Mouse (Mus musculus) adrenal gland, postnatal 4 days (tissue): ENCODE data around the gene Pzp. TPM values are rescaled to one million over a fixed set of nuclear protein-coding genes. Genes with fewer than 3 reads are reported as not detected.

Source experiments
- DNase-seq, 2 experiments: peaks; one replicate each; pipeline ENCODE4 v3.0.0; 2021 to 2022; ENCODE audit warnings: low spot score in 2 of 2, mixed read lengths in 2 of 2
- long read RNA-seq, 2 experiments: library from polyadenylated mRNA; stranded (forward); transcript quantifications; one replicate each; pipeline ENCODE4 v2.0.0; 2021
- total RNA-seq, 2 experiments: library from RNA; stranded (reverse); gene quantifications; 2 replicates each; pipeline ENCODE4 v1.2.3; 2021

Pzp gene
- 100 to 1,000 TPM in 1 of 2 experiments, 10 to 100 TPM in 1; 15.0 to 306 TPM for total RNA-seq
- long read RNA-seq, experiment 1, full-length matches to known transcripts = 75 of 115 reads
- long read RNA-seq, experiment 1, partial matches to known transcripts = 37 of 115 reads
- long read RNA-seq, experiment 1, other reads (novel, unspliced or antisense) = 3 of 115 reads
- long read RNA-seq, experiment 2 = 0 reads

- DNase-seq = no peak
Measured at GRCm38 (mm10) chr6:128526601-128527000, at the start of gene Pzp. Gene Pzp, minus strand, starts transcription at chr6:128526720.

GRCm38 (mm10) chr6:128566589-128566988 is 40.1 kb upstream of the Pzp start:
- DNase-seq = no peak

GRCm38 (mm10) chr6:128554049-128554448 is 27.5 kb upstream of the Pzp start:
- no peak for DNase-seq

DNA sequence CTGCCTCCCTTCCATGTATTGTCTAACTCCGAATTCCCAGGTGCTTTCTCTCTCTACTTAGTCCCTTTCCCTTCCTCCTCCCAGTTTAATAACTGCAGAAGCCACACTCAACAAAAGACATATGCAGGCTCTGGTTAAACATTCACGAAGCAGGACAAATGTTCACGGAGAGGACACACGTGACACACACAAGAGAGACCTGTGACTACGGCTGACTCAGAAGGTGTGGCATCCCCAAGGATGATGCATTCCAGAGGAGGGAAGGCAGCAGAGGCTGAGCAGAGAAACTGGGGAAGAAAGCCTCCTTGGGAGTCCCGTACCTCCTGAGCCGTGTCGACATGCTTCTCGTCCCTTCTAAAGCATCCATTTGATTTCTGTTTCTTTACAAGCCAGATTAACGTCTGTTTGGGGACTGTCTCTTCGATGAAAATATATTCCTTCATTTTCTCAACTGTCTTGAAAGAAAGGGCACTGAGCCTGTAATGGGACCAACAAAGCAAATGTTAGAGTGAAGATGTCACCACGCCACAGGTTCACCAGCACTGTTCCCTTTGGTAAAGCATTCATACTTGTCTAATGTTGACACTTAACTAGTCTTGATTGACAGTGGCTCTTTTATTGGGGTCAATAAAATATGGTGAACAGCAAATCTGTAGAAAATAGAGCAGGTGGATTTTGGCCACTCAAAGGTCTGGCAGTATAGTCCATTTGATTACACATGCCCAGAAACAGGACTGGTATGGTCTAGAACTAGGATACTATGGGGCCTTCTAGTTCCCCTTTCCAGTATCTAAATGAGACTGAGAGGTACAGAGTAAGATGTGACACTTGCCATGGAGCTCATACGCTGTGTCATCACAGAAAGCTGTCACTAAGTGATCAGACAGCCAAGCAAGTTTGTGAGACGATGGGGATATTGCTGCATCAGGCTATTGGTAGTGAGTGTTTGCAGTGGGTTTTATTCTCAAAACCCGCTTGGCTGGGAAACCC is 23.2 kb upstream of the Pzp start:
- no peak for DNase-seq

GRCm38 (mm10) chr6:128548532-128548931 is 22.0 kb upstream of the Pzp start:
- DNase-seq = no peak

- no peak for DNase-seq
Measured at GRCm38 (mm10) chr6:128545402-128545801, 18.9 kb upstream of the Pzp start.

DNA sequence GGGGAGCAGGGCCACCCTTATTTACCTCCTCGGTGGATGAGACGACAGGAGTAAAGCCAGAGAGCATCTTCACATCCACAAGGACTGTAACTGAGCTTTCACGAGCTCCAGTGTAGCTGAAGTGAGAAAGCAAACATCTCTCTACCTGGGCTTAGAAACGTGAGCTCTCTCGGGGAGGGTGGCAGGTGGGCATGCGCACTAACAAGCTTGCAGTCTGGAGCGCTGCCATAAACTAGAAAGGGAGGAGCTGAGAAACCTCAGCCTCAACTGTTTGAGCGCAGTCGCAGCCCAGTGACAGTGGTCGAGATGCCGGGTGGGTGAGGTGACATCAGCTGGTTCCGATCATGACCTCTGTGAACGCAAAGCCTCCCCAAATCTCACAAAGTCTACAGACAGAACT is 16.7 kb upstream of the Pzp start:
- no peak for DNase-seq

- DNase-seq = no peak
Measured at GRCm38 (mm10) chr6:128535250-128535649, 8.7 kb upstream of the Pzp start.

- no peak for DNase-seq
Measured at GRCm38 (mm10) chr6:128533296-128533695, 6.8 kb upstream of the Pzp start.

DNA sequence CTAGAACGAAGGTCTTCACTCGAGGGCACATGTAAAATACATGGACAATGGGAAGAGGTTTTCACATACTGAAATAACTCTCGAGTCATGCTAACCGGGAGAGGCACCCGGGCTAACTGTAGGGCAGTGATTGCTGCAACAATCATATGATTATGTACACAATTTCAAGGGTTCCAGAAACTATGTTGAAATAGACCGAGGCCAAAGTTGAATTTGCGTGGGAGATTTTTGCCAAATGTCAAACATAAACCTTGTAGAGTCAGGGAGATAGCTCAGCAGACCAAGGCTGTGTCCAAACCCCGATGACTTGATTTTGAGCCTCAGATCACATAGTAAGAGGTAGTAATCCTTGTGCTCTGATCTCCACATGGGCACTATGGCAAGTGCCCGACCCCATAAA is 6.2 kb upstream of the Pzp start:
- no peak for DNase-seq

DNA sequence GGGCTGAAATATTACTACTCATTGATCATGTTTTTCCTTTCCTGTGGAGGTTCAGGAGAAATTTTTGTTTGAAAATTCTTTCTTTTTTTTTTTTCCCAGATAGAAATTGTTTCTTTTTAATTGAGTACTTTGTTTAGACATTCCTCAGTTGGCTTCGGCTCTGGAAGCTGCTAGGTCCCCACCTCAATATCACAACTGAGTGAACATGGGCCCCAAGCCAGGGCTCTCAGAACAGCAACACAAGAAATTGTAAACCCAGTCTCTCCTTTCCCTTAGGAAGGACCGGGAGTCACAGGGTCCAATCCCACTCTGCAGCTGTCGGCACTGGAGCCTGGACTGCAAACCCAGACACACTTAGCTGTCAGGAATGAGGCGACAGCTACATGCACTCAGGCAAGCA is 2.0 kb upstream of the Pzp start:
- no peak for DNase-seq

- no peak for DNase-seq
Measured at GRCm38 (mm10) chr6:128527110-128527509, 590 bp upstream of the Pzp start.

DNA sequence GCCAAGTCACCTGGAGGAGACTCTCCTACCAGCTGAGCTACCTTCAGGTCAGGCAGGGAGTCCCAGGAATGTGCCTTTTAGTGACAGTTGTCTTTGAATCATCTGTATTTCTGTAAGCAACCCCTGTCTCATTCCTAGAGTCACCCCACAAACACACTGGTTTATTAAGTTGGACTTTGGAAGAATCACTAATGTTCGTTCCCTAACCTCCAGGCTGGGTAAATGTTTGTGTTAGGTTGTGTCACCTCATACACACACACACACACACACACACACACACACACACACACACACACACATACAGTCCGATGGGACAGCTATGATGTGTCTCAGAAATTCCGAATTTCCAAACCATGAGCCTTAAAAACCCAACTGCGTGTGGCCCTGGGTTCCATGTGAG is 719 bp downstream of the Pzp start:
- DNase-seq = no peak

DNA sequence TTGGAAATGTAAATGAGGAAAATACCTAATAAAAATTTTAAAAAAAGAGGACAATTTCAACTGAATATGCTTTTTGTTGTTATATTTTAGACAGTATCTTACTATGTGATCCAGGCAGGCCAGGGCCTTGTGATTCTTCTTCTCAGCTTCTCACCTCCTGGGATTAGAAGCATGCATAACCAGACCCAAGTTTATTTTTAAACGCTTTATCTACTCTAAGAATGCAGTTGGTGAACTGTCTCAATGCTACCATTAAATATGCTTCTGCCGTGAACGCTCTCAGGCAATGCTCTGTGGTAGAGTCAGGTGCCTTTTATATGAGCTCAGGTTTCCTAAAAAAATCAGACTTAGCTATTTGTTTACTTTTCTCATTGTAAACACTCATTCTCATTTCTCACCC is 3.2 kb downstream of the Pzp start:
- no peak for DNase-seq

- no peak for DNase-seq
Measured at GRCm38 (mm10) chr6:128519159-128519558, 7.4 kb downstream of the Pzp start.

DNA sequence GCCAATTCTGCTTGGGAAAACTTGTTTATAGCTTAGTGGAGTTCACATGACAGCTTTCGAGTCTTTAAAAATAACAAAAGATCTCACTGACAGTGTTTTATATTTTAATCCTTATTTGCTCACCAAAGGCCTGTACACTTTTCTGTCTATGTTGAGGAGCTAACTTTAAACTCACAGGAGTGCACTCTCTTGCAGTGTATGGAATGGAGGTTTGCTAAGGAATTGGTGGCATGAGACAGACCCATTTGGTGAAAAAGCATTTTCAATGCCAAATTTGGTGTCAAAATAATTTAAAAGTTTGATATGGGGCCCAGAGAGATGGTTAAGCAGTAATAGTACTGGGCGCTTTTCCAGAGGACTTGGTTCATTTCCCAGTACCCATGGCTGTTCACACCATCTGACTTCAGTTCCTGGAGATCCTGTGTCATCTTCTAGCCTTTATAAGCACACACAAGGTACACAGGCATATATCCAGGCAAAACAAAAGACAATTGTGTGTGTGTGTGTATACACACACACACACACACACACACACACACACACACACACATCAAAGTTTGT is 20.8 kb downstream of the Pzp start:
- DNase-seq = no peak

GRCm38 (mm10) chr6:128504743-128505142 is 21.8 kb downstream of the Pzp start:
- no peak for DNase-seq

GRCm38 (mm10) chr6:128495346-128495745 is 31.2 kb downstream of the Pzp start:
- DNase-seq = no peak

GRCm38 (mm10) chr6:128494646-128495331 is 31.7 kb downstream of the Pzp start:
- DNase-seq = no peak

- no peak for DNase-seq
Measured at GRCm38 (mm10) chr6:128491916-128492315, 34.6 kb downstream of the Pzp start.

DNA sequence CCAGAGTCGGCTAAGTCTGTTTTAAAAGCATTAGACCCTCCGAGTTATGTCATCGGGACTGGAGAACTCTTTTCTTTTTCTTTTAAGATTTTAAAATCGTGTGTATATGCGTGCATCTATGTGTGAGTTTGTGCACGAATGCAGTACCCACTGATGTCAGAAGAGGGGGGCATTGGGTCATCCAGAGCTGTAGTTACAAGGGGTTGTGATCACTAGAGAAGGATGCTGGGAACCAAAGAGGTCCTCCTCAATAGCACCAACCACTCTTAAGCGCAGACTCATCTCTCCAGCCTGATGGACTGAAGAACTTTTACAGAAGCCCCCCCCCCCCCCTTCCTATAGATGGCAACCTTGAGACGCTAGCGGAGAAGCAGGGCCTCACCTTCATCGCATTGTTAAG is 36.4 kb downstream of the Pzp start:
- no peak for DNase-seq

GRCm38 (mm10) chr6:128487736-128488135 is 38.8 kb downstream of the Pzp start:
- no peak for DNase-seq
